Mouse (Mus musculus) olfactory bulb, adult 2 months (tissue): Measurements from ENCODE around the gene Srrt. TPM values are rescaled to one million over a fixed set of nuclear protein-coding genes. Genes with fewer than 3 reads are reported as not detected.
A peak's percentile ranks its signal among the peaks of the same experiment; 100 is the strongest.

Source experiments
- H3K27ac ChIP-seq: fragments of 200-500 bp; 2 replicates; pipeline ENCODE4 v1.5.1; 2012; ENCODE audit warnings: low read depth, low read length; ENCODE audit not compliant: insufficient read depth
- H3K4me1 ChIP-seq: fragments of 200-500 bp; 2 replicates; pipeline ENCODE4 v1.6.1; 2012; ENCODE audit warnings: low read length; ENCODE audit not compliant: control insufficient read depth, insufficient read depth
- H3K4me3 ChIP-seq: fragments of 200-500 bp; 2 replicates; pipeline ENCODE4 v1.5.1; 2012; ENCODE audit warnings: mild to moderate bottlenecking, low read depth, low read length, moderate library complexity; ENCODE audit not compliant: insufficient read depth
- CTCF ChIP-seq: fragments of 200-500 bp; IDR thresholded peaks from 2 replicates; pipeline ENCODE4 v1.5.1; 2012; ENCODE audit warnings: low read depth, mild to moderate bottlenecking, low read length, moderate library complexity; ENCODE audit not compliant: insufficient read depth
- POLR2A ChIP-seq: fragments of 200-500 bp; IDR thresholded peaks from 2 replicates; pipeline ENCODE4 v1.6.1; 2012; ENCODE audit warnings: mild to moderate bottlenecking, low read depth, low read length, moderate library complexity; ENCODE audit not compliant: insufficient read depth
- WGBS: fragments of 180-500 bp; shearing (Covaris S2); methylation state at CpG from one replicate; pipeline ENCODE4 v1.1.7; 2018; 5-methylcytosine and 5-hydroxymethylcytosine counted together
- polyA plus RNA-seq: library from polyadenylated mRNA; stranded (reverse); fragments of >200 nt; gene quantifications from 2 replicates; pipeline ENCODE4 v1.2.4, GENCODE M21; 2012; ENCODE audit warnings: low replicate concordance; ENCODE audit not compliant: missing spikeins, insufficient read depth, insufficient read length

Gene Srrt
- polyA plus RNA-seq, 1 experiment: 488 TPM

- no peak for TF ChIP-seq CTCF
- TF ChIP-seq POLR2A: no peak
- Histone ChIP-seq H3K4me3 (no peak overlapping the region), H3K4me1 (peaks cover 16% of the 10 kb centered on the region), H3K27ac (no peak overlapping the region)
- 79% methylated on average over 1 of the region's 1 CpGs for WGBS
These were observed 11.1 kb upstream of the Srrt start for GRCm38 (mm10) chr5:137318570-137318969.

GRCm38 (mm10) chr5:137317361-137317760 is 9.9 kb upstream of the Srrt start:
- Histone ChIP-seq H3K4me1 (peaks cover 16% of the 10 kb centered on the region), H3K4me3 (no peak overlapping the region), H3K27ac (no peak overlapping the region)
- WGBS: 91% methylated on average over 8 of the region's 8 CpGs
- no peak for TF ChIP-seq CTCF
- no peak for TF ChIP-seq POLR2A

- no peak overlapping the region for H3K4me3 ChIP-seq
These were observed 7.8 kb upstream of the Srrt start for GRCm38 (mm10) chr5:137315084-137315903.

GRCm38 (mm10) chr5:137314193-137315083 is 7.0 kb upstream of the Srrt start, which contains the start of gene Trip6:
Trip6 (minus strand) TSS chr5:137314404.
- peaks cover 16% of the 10 kb centered on the region for H3K4me1 ChIP-seq
- H3K27ac ChIP-seq: peak within 1 kb of the TSS; percentile 40; the same call in 1 of the 2 replicates
- TF ChIP-seq CTCF (no peak), POLR2A (no peak)
- peak within 1 kb of the TSS; percentile 44 for H3K4me3 ChIP-seq
- 30% methylated on average over 30 of the region's 30 CpGs for WGBS

More at GRCm38 (mm10) chr5:137315084-137315903, 7.8 kb upstream of the Srrt start:
- Histone ChIP-seq H3K27ac (no peak overlapping the region), H3K4me1 (peaks cover 16% of the 10 kb centered on the region)
- no peak for TF ChIP-seq CTCF
- TF ChIP-seq POLR2A: no peak
- WGBS: 59% methylated on average over 30 of the region's 30 CpGs

DNA sequence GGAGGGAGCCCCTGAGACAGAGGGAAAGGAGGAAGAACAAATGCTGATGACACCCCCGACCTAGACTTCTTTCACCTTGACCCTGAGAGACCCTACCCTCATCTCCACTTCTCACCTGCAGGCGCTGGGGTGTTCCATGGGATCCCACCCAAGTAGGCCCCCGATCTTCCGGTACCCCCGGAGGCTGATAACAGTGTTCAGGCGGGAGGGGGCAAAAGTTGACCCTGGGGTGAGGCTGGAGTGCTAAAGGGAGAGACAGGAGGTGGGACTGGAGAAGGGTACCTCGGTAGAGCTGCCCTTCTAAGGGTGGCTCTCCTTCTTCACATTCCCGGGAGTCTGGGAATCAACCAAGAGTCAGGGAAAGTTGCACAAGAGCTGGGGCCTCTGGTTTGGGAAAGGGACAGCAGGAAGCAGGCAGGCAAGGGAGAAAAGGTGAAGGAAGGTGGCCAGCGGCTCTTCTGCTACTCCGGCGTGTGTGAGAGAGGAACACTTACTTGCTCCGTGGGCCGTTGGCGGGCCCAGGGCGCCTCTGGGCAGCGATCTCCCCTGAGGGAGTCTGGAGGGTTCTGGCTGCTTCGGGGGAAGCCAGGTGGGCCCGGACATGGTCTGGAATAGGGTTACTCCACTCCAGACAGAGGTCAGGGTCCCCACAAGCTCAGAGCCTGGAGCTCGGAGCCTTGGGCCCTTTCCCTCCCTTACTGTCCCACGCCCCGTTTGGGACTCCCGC is 6.2 kb upstream of the Srrt start:
- WGBS: 10% methylated on average over 22 of the region's 22 CpGs
- Histone ChIP-seq H3K27ac (peak overlapping the region; percentile 40; the same call in 1 of the 2 replicates), H3K4me1 (peaks cover 16% of the 10 kb centered on the region), H3K4me3 (peak overlapping the region; percentile 44)
- TF ChIP-seq POLR2A (no peak), CTCF (no peak)

DNA sequence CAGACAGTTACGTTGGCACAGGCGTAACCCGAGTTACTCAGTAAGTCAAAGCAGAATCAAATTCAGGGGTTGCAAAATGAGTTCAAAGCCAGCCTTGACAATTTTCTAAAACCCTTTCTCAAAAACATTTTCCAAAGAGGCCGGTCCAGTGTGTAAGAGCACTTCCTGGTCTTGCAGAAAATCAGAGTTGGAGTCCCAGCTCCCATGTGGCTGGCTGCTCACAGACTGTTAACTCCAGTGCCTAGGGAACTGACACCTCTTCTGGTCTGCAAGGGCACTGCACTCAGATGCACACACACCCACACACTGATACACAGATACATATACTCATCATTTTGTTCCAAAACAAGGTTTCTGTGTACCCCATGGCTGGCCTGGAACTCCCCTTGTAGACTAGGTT is 882 bp upstream of the Srrt start:
- no peaks in the 10 kb centered on the region for H3K4me1 ChIP-seq
- 0 out of 2 replicates have a peak overlapping the region, but pooled peaks have one; percentile 97 for H3K27ac ChIP-seq
- WGBS: 92% methylated on average over 4 of the region's 4 CpGs
- no peak overlapping the region for H3K4me3 ChIP-seq
- TF ChIP-seq POLR2A: no peak
- TF ChIP-seq CTCF: no peak

- Histone ChIP-seq H3K27ac (peak overlapping the region; percentile 55), H3K4me1 (no peaks in the 10 kb centered on the region), H3K4me3 (peak overlapping the region; percentile 91)
- TF ChIP-seq CTCF: no peak
- no peak for TF ChIP-seq POLR2A
- 10% methylated on average over 12 of the region's 12 CpGs for WGBS
These were observed 952 bp downstream of the Srrt start for GRCm38 (mm10) chr5:137306439-137307005.

DNA sequence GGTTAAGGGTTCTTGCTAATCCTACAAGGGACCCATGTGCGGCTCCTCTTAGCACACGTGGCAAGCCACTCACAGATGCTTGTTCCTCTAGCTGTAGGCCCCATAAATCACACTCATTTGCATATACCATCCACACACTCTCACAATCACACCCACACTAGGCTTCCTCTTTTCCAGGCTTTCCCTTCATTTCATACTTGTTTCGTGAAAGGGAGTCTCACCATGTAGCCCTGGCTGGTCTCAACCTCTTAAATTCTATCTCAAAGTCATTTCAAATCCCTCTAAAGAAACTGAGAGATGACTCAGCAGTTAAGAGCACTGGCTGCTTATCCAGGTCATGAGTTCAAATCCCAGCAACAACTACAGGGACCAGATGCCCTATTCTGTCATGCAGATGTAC is 1.7 kb downstream of the Srrt start:
- Histone ChIP-seq H3K4me1 (no peaks in the 10 kb centered on the region), H3K27ac (no peak overlapping the region), H3K4me3 (no peak overlapping the region)
- TF ChIP-seq CTCF: no peak
- TF ChIP-seq POLR2A: no peak
- WGBS: 24% methylated on average over 3 of the region's 3 CpGs
